ENCODE assay signal across 8 mouse cellular contexts in the genomic region with DNA sequence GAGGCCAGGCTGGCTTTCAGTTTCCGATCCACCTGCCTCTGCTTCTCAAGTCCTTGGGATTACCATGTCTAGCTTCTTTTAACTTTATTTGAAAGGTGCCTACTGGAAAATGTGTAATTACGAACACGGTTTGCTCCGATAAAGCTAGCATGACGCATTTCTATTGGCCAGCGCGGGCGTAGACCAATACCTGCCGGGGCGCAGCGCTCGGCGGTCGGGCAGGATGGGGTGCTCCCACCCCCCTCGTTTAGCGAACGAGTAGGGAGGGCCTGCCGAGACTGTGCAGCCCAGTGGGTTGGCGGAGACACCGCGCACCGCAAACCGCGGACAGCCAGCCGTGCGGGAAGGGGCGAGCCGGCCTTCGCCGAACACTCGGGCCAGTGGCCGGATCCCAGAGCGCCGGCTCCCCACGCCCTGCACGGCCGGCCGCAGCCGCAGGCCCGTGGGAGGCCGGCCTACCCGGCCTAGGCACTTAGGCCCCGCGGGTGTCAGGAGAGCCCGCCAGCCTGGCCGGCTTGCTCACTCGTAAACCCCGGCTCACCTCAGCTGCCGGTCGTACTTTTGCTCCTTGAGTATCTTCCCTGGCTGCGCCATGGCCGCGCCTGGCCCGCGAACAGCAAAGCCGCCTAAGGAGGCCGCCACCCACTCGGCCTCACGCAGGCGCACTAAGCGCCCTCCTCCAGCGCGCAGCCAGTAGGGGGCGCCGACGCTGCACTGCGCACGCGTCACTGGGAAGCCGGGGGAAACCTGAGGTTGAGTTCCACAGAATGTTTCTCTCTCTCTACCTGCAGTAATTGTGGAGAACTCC. TPM values are rescaled to one million over a fixed set of nuclear protein-coding genes. Genes with fewer than 3 reads are reported as not detected.
A peak's percentile ranks its signal among the peaks of the same experiment; 100 is the strongest.
DNase-seq lines count a peak whose midpoint lies in the region; ATAC-seq and TF ChIP-seq lines count a peak whose summit lies in the region.

A gene (minus strand): TSS at position 667 of the 808 bp plus-strand sequence.
A gene (plus strand): TSS at position 719 of the 808 bp plus-strand sequence.

- no peaks in the 10 kb centered on the region for H3K9me3 ChIP-seq in embryonic facial prominence, embryonic 13.5 days
- no peaks in the 10 kb centered on the region for H3K9me3 ChIP-seq in limb, embryonic 12.5 days
- no peaks in the 10 kb centered on the region for H3K9me3 ChIP-seq in midbrain, embryonic 15.5 days

- WGBS in embryonic facial prominence, embryonic 13.5 days, result under 1% methylated on average over 70 of the region's 70 CpGs
- under 1% methylated on average over 70 of the region's 70 CpGs for WGBS in kidney, adult 2 months
- WGBS in limb, embryonic 12.5 days, result under 1% methylated on average over 68 of the region's 70 CpGs
- under 1% methylated on average over 67 of the region's 70 CpGs for WGBS in midbrain, embryonic 15.5 days
- WGBS in spleen, adult 2 months, result under 1% methylated on average over 70 of the region's 70 CpGs

- ATAC-seq in embryonic facial prominence, embryonic 13.5 days (ENCODE audit: insufficient number of reproducible peaks, insufficient read depth, low FRiP score, low TSS enrichment, low read depth), result peak; percentile 92
- ATAC-seq in limb, embryonic 12.5 days (ENCODE audit: insufficient number of reproducible peaks, insufficient read depth, low FRiP score, low TSS enrichment, low read depth), result peak; percentile 90
- ATAC-seq in midbrain, embryonic 15.5 days (replicated peaks), result peak; percentile 97

- peaks cover 4% of the 10 kb centered on the region for H3K27me3 ChIP-seq in embryonic facial prominence, embryonic 13.5 days
- no peaks in the 10 kb centered on the region for H3K27me3 ChIP-seq in kidney, adult 2 months (replicated peaks; ENCODE audit: control insufficient read depth, insufficient read depth, low read length)
- H3K27me3 ChIP-seq in limb, embryonic 12.5 days, result peaks cover 15% of the 10 kb centered on the region
- 0 out of 2 replicates have a peak, but pooled peaks cover 4% of the 10 kb centered on the region for H3K27me3 ChIP-seq in midbrain, embryonic 15.5 days (replicated peaks)
- no peaks in the 10 kb centered on the region for H3K27me3 ChIP-seq in spleen, adult 2 months (ENCODE audit: control insufficient read depth, insufficient read depth, low read length)

- peaks cover 13% of the 10 kb centered on the region for H3K36me3 ChIP-seq in embryonic facial prominence, embryonic 13.5 days
- H3K36me3 ChIP-seq in kidney, adult 2 months (ENCODE audit: control insufficient read depth, insufficient read depth, low read length), result no peaks in the 10 kb centered on the region
- peaks cover 12% of the 10 kb centered on the region for H3K36me3 ChIP-seq in limb, embryonic 12.5 days
- 0 out of 2 replicates have a peak, but pooled peaks cover 11% of the 10 kb centered on the region for H3K36me3 ChIP-seq in midbrain, embryonic 15.5 days (replicated peaks)
- H3K36me3 ChIP-seq in spleen, adult 2 months (ENCODE audit: control insufficient read depth, insufficient read depth, low read length), result peaks cover 4% of the 10 kb centered on the region

- H3K4me2 ChIP-seq in embryonic facial prominence, embryonic 13.5 days, result peak within 1 kb of the TSS; percentile 66
- H3K4me2 ChIP-seq in limb, embryonic 12.5 days, result peak within 1 kb of the TSS; percentile 65
- peak within 1 kb of the TSS; percentile 60 for H3K4me2 ChIP-seq in midbrain, embryonic 15.5 days

- H3K27ac ChIP-seq in embryonic facial prominence, embryonic 13.5 days, result peak within 1 kb of the TSS; percentile 85
- H3K27ac ChIP-seq in kidney, adult 2 months (ENCODE audit: insufficient read depth, low read depth, low read length), result peak within 1 kb of the TSS; percentile 74
- peak within 1 kb of the TSS; percentile 91 for H3K27ac ChIP-seq in limb, embryonic 12.5 days
- peak within 1 kb of the TSS; percentile 87 for H3K27ac ChIP-seq in midbrain, embryonic 15.5 days
- peak within 1 kb of the TSS; percentile 92 for H3K27ac ChIP-seq in spleen, adult 2 months (ENCODE audit: insufficient read depth, low read length)

- TF ChIP-seq CTCF in kidney, adult 2 months (conservative IDR thresholded peaks at IDR 0.05; ENCODE audit: insufficient read depth, insufficient read length, low read depth, low read length), result peak; percentile 92
- TF ChIP-seq CTCF in spleen, adult 2 months (IDR thresholded peaks at IDR 0.05; ENCODE audit: extremely low read depth, insufficient read depth, insufficient read length, insufficient replicate concordance), result peak; percentile 99

- peak; percentile 66 for TF ChIP-seq POLR2A in kidney, adult 2 months (IDR thresholded peaks at IDR 0.05; ENCODE audit: low read depth, low read length)
- peak; percentile 82 for TF ChIP-seq POLR2A in spleen, adult 2 months (IDR thresholded peaks at IDR 0.05; ENCODE audit: low read depth, low read length)

- peaks cover 38% of the 10 kb centered on the region for H3K4me1 ChIP-seq in embryonic facial prominence, embryonic 13.5 days
- peaks cover 13% of the 10 kb centered on the region; the same call in 1 of the 2 replicates for H3K4me1 ChIP-seq in kidney, adult 2 months (ENCODE audit: control insufficient read depth, insufficient read depth, low read length)
- H3K4me1 ChIP-seq in limb, embryonic 12.5 days (replicated peaks), result peaks cover 22% of the 10 kb centered on the region
- peaks cover 25% of the 10 kb centered on the region for H3K4me1 ChIP-seq in midbrain, embryonic 15.5 days
- peaks cover 8% of the 10 kb centered on the region for H3K4me1 ChIP-seq in spleen, adult 2 months (ENCODE audit: control insufficient read depth, insufficient read depth, insufficient read length)

- DNase-seq in 3134 (ENCODE audit: extremely low read depth, insufficient read length, low spot score), result peak; percentile 92
- DNase-seq in adrenal gland, postnatal 36 days, result peak; percentile 95
- peak; percentile 94 to 97 for DNase-seq in heart, adult 18-20 months
- DNase-seq in kidney, adult 2 months, result peak; percentile 96
- DNase-seq in spleen, adult 2 months (ENCODE audit: low read depth in 1 of 2, low spot score in 2 of 2), result peak; percentile 84 to 92

- H3K9ac ChIP-seq in embryonic facial prominence, embryonic 13.5 days, result peak within 1 kb of the TSS; percentile 97
- H3K9ac ChIP-seq in limb, embryonic 12.5 days (replicated peaks), result peak within 1 kb of the TSS; percentile 96
- peak within 1 kb of the TSS; percentile 87 for H3K9ac ChIP-seq in midbrain, embryonic 15.5 days

- H3K4me3 ChIP-seq in embryonic facial prominence, embryonic 13.5 days, result peak within 1 kb of the TSS; percentile 83
- peak within 1 kb of the TSS; percentile 94 for H3K4me3 ChIP-seq in kidney, adult 2 months (ENCODE audit: insufficient read depth, low read depth, low read length)
- H3K4me3 ChIP-seq in limb, embryonic 12.5 days (replicated peaks), result peak within 1 kb of the TSS; percentile 92
- H3K4me3 ChIP-seq in midbrain, embryonic 15.5 days, result peak within 1 kb of the TSS; percentile 66
- H3K4me3 ChIP-seq in spleen, adult 2 months (ENCODE audit: extremely low read depth, insufficient read depth, insufficient read length), result peak within 1 kb of the TSS; percentile 97

RNA-seq across cellular contexts. Expression of the first gene that starts in this region (rescaled TPM):
- total RNA-seq in adrenal gland, postnatal 36 days (2021), result 10 to 100 TPM; 36.4 to 38.4 TPM
- 111 TPM in 2 replicates for polyA plus RNA-seq in embryonic facial prominence, embryonic 13.5 days (2015; fragmentation: Nextera tagmentation; extraction: Ambion mirVana)
- 10 to 100 TPM; 26.8 to 34.9 TPM for total RNA-seq in heart, adult 18-20 months (2021)
- polyA plus RNA-seq in kidney, adult 2 months (2012; rRNA removed), result 9.7 and 12.7 TPM in 2 replicates
- 135 and 138 TPM in 2 replicates for polyA plus RNA-seq in limb, embryonic 12.5 days (2016; fragmentation: Nextera tagmentation; extraction: Ambion mirVana)
- polyA plus RNA-seq in midbrain, embryonic 15.5 days (2015; fragmentation: Nextera tagmentation; extraction: Ambion mirVana), result 99.2 and 101 TPM in 2 replicates
- 4.1 and 6.6 TPM in 2 replicates for polyA plus RNA-seq in spleen, adult 2 months (2012; rRNA removed)

RNA-seq across cellular contexts. Expression of the second gene that starts in this region (rescaled TPM):
- total RNA-seq in adrenal gland, postnatal 36 days (2021), result 1 to 10 TPM; 1.5 to 4.1 TPM
- polyA plus RNA-seq in embryonic facial prominence, embryonic 13.5 days (2015; fragmentation: Nextera tagmentation; extraction: Ambion mirVana), result 1.7 and 1.8 TPM in 2 replicates
- 1 to 10 TPM; 1.5 to 2.7 TPM for total RNA-seq in heart, adult 18-20 months (2021)
- 7.5 and 8.0 TPM in 2 replicates for polyA plus RNA-seq in kidney, adult 2 months (2012; rRNA removed)
- 0.76 and 1.5 TPM in 2 replicates for polyA plus RNA-seq in limb, embryonic 12.5 days (2016; fragmentation: Nextera tagmentation; extraction: Ambion mirVana)
- polyA plus RNA-seq in midbrain, embryonic 15.5 days (2015; fragmentation: Nextera tagmentation; extraction: Ambion mirVana), result 3.2 and 4.2 TPM in 2 replicates
- polyA plus RNA-seq in spleen, adult 2 months (2012; rRNA removed), result 1.4 and 1.9 TPM in 2 replicates

Comparison
In these comparisons a context has a peak if more than half of its experiments do, and no peak if none do; other contexts are left out.
1. Peak in every context shown above with its lines: DNase-seq, ATAC-seq, H3K4me3 ChIP-seq and H3K27ac ChIP-seq.